Mouse (Mus musculus) erythroblast, embryonic 14.5 days (primary cell): ENCODE measurements around the gene Ppp1r27.

Experiments
- GATA1 ChIP-seq: IDR thresholded peaks from 2 replicates; pipeline ENCODE4 v1.6.1; 2012; ENCODE audit warnings: low read length, inconsistent platforms, mixed read lengths
- TAL1 ChIP-seq: IDR thresholded peaks from 3 replicates; pipeline ENCODE4 v1.6.1; 2012; ENCODE audit warnings: low read length, inconsistent platforms, mixed read lengths

DNA sequence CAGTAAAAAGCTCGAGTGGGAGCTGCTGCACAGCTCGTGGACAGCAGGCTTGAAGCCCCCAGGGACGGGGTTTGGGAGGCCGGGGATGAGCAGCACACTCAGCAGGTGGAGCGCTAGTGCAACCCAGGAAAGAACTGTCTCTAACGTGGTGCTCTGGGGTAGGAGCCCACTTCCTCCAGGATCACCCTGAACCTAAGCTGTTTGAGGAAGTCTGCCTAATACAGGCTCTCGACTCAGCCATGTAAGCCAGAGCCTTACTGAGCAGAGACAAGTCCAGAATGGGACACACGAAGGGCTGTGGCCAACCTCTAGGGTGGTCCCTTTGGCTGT is 12.0 kb downstream of the Ppp1r27 start:
- TF ChIP-seq GATA1, result no peak
- no peak for TF ChIP-seq TAL1
